8 mouse cellular contexts compared by ENCODE assay signal in the genomic region with DNA sequence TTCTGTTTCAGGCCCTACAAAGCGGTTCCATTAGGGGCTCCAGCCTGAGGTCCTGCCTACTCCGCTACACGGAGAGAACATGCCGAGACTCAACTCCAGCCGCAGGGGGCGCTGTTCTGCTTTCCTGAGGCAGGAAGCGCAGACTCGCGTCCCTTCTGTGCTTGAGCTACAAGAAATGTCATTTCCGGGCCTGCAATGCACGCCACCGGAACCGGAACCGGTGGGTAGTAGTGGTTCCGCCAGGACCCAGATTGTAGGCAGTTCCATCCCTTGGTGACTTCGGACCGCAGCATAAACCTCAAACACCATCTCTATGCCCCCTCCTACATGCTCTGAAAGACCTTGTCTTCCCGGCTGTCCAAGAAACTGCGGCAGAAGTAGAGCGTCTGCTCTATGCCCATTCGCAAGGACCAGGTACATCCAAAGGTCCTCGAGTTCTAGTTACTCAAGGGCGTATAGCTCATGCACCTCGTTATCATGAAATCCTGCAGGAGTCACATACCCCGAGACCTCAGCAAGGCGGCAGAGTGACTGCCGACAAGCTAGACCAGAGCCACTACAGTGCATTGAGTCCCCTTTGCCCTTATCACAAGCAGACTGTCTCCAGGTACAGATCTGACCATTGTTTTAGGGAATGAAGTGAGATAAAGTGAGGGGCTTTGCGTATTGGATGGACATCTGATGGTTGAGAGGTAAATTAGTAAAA. TPM values are rescaled to one million over a fixed set of nuclear protein-coding genes. Genes with fewer than 3 reads are reported as not detected.
DNase-seq lines count a peak whose midpoint lies in the region; ATAC-seq and TF ChIP-seq lines count a peak whose summit lies in the region.

A gene (plus strand): TSS at position 254 of the 706 bp plus-strand sequence.

- peak; percentile 87 for ATAC-seq in hindbrain, postnatal 0 days
- peak; percentile 95 for ATAC-seq in megakaryocyte, adult 5-6 weeks (ENCODE audit: poor library complexity, severe bottlenecking)

- H3K36me3 ChIP-seq in hindbrain, postnatal 0 days (ENCODE audit: insufficient read depth, low read length), result no peaks in the 10 kb centered on the region

- H3K27ac ChIP-seq in gastrocnemius, adult 2 months, result peak within 1 kb of the TSS; percentile 86
- peak within 1 kb of the TSS; percentile 80 for H3K27ac ChIP-seq in hindbrain, postnatal 0 days
- H3K27ac ChIP-seq in left cerebral cortex, adult 2 months, result peak within 1 kb of the TSS; percentile 90

- H3K9ac ChIP-seq in hindbrain, postnatal 0 days (replicated peaks; ENCODE audit: low read length), result peak within 1 kb of the TSS; percentile 70

- H3K4me2 ChIP-seq in hindbrain, postnatal 0 days (ENCODE audit: low read depth, low read length), result peak within 1 kb of the TSS; percentile 89

- H3K27me3 ChIP-seq in hindbrain, postnatal 0 days (ENCODE audit: insufficient read depth, low read length), result no peaks in the 10 kb centered on the region

- DNase-seq in WW6 (ENCODE audit: low read depth, low spot score), result peak; percentile 86
- peak; percentile 98 for DNase-seq in cerebellum, postnatal 4 days (ENCODE audit: low spot score in 2 of 2)
- DNase-seq in gastrocnemius, adult 2 months, result peak; percentile 97
- peak; percentile 99 for DNase-seq in hindbrain, postnatal 0 days (ENCODE audit: low spot score)
- peak; percentile 92 to 94 for DNase-seq in left cerebral cortex, adult 2 months (ENCODE audit: extremely low spot score in 1 of 2, low spot score in 2 of 2)
- DNase-seq in right cerebral cortex, adult 2 months (ENCODE audit: low spot score in 2 of 2), result peak; percentile 92 to 97
- DNase-seq in urinary bladder, postnatal 14 days (ENCODE audit: low spot score), result peak; percentile 97

- WGBS in hindbrain, postnatal 0 days, result 2% methylated on average over 28 of the region's 28 CpGs

- peak within 1 kb of the TSS; percentile 74 for H3K4me3 ChIP-seq in gastrocnemius, adult 2 months
- peak within 1 kb of the TSS; percentile 66 for H3K4me3 ChIP-seq in hindbrain, postnatal 0 days (ENCODE audit: low read length)
- peak within 1 kb of the TSS; percentile 83 for H3K4me3 ChIP-seq in left cerebral cortex, adult 2 months

- peak; percentile 98 for TF ChIP-seq CTCF in gastrocnemius, adult 2 months (IDR thresholded peaks at IDR 0.05)
- TF ChIP-seq CTCF in hindbrain, postnatal 0 days (IDR thresholded peaks at IDR 0.05; ENCODE audit: low read depth), result peak; percentile 99
- peak; percentile 97 for TF ChIP-seq CTCF in left cerebral cortex, adult 2 months (IDR thresholded peaks at IDR 0.05)

- H3K4me1 ChIP-seq in hindbrain, postnatal 0 days (ENCODE audit: insufficient read depth, low read length), result peaks cover 9% of the 10 kb centered on the region; the same call in 1 of the 2 replicates

- H3K9me3 ChIP-seq in hindbrain, postnatal 0 days (ENCODE audit: low read length), result no peaks in the 10 kb centered on the region

- intact Hi-C loops in gastrocnemius, adult 2 months (cut with DNase I), result loop anchor here (5.0 to 10.0 kb wide), 2 partner anchors 54 to 112 kb away; a partner anchor contains a TSS
- intact Hi-C loops in left cerebral cortex, adult 2 months (cut with DNase I), result loop anchor here (1.0 to 10.0 kb wide), 3 partner anchors 53 to 348 kb away; a partner anchor contains a TSS

RNA-seq across cellular contexts. Expression of the gene that starts here (rescaled TPM):
- 10 to 100 TPM; 28.7 to 31.2 TPM for total RNA-seq in gastrocnemius, adult 2 months (2021)
- total RNA-seq in hindbrain, postnatal 0 days (2014; rRNA removed), result 98.2 and 124 TPM in 2 replicates
- polyA plus RNA-seq in hindbrain, postnatal 0 days (2015; fragmentation: Nextera tagmentation; extraction: Ambion mirVana), result 121 and 133 TPM in 2 replicates
- 10 to 100 TPM; 39.2 to 44.6 TPM for total RNA-seq in left cerebral cortex, adult 2 months (2021)
- 304 and 336 TPM in 2 replicates for total RNA-seq in megakaryocyte, adult 5-6 weeks (2015)
- 529 and 571 TPM in 2 replicates for total RNA-seq in megakaryocyte, adult 5-6 weeks (2017)

Comparison
In these comparisons a context has a peak if more than half of its experiments do, and no peak if none do; other contexts are left out.
1. Peak in every context shown above with its lines: DNase-seq, ATAC-seq, H3K4me3 ChIP-seq and H3K27ac ChIP-seq.